Comparison of ENCODE assay signal across 9 mouse cellular contexts in the genomic region with DNA sequence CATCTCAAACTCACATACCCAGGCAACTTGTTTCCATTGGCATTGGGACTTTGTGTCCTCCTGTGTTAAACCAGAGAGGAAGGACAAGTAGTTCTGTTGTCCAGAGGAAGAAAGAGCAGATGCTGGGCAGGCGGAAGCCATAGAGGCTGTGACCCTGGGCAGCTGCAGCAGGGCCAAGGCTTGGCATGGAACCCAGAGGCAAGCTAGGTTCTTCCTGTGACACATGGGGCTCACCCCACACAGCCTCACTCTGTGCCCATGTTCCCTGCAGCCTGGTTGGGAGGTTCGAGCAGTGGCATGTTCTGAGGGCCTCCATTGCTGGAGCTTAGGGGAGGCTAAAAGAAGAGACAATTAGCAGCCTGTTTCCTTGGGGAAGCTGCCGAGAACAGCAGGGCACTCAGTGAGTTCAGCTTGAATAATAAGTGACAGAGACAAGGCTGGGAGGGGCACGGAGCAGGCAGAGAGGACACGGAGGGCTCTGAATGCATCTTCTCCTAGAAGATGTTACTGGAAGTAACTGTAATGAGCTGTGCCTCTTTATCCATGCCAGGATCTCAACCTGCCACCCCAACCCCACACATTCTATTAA. TPM values are rescaled to one million over a fixed set of nuclear protein-coding genes. Genes with fewer than 3 reads are reported as not detected.
DNase-seq lines count a peak whose midpoint lies in the region; ATAC-seq and TF ChIP-seq lines count a peak whose summit lies in the region.
"Had no signal": no experiment of that assay in that cellular context is flagged by ENCODE, and none has a peak within 500 bp of the region (broad histone marks: within the 10 kb centered on the region; RNA-seq: fewer than 3 reads in every experiment).

No protein-coding gene starts in this region.

- no peaks in the 10 kb centered on the region for H3K9me3 ChIP-seq in forebrain, postnatal 0 days (ENCODE audit: low read length)
- H3K9me3 ChIP-seq in midbrain, postnatal 0 days (ENCODE audit: low read length) = no peaks in the 10 kb centered on the region
- H3K9me3 ChIP-seq: megakaryocyte, embryonic 14.5 days had no signal

- no peak overlapping the region for H3K4me3 ChIP-seq in layer of hippocampus, adult 2 months
- no peak overlapping the region for H3K4me3 ChIP-seq in forebrain, postnatal 0 days (ENCODE audit: low read depth, low read length)
- no peak overlapping the region for H3K4me3 ChIP-seq in midbrain, postnatal 0 days (ENCODE audit: low read depth, low read length)

- H3K4me2 ChIP-seq in forebrain, postnatal 0 days (ENCODE audit: low read depth) = no peak overlapping the region
- H3K4me2 ChIP-seq in midbrain, postnatal 0 days (ENCODE audit: low read depth, low read length, poor library complexity, severe bottlenecking) = no peak overlapping the region

- no peaks in the 10 kb centered on the region for H3K27me3 ChIP-seq in forebrain, postnatal 0 days (ENCODE audit: insufficient read depth, low read length)
- no peaks in the 10 kb centered on the region for H3K27me3 ChIP-seq in midbrain, postnatal 0 days (ENCODE audit: insufficient read depth, low read length)

- ATAC-seq in forebrain, postnatal 0 days = 0 out of 2 replicates have a peak, but pooled peaks have one; percentile 14
- peak; percentile 47; the same call in 1 of the 2 replicates for ATAC-seq in midbrain, postnatal 0 days (ENCODE audit: low FRiP score)

- no peak for DNase-seq in layer of hippocampus, adult 2 months (ENCODE audit: low spot score in 2 of 2)
- DNase-seq in layer of hippocampus, adult 11-12 months (ENCODE audit: low spot score) = no peak
- DNase-seq in adrenal gland, postnatal 25 days = peak; percentile 45
- DNase-seq in forebrain, postnatal 0 days = peak; percentile 10
- DNase-seq in midbrain, postnatal 0 days (ENCODE audit: low spot score) = peak; percentile 58
- DNase-seq in right cerebral cortex, adult 2 months (ENCODE audit: low spot score in 2 of 2) = no peak
- no peak for DNase-seq in urinary bladder, adult 18-20 months (ENCODE audit: low spot score in 2 of 2)

- no peaks in the 10 kb centered on the region for H3K4me1 ChIP-seq in forebrain, postnatal 0 days (ENCODE audit: insufficient read depth)
- H3K4me1 ChIP-seq in midbrain, postnatal 0 days (ENCODE audit: insufficient read depth, low read length) = peaks cover 6% of the 10 kb centered on the region; the same call in 1 of the 2 replicates

- 27% methylated on average over 5 of the region's 5 CpGs for WGBS in forebrain, postnatal 0 days
- 32% methylated on average over 5 of the region's 5 CpGs for WGBS in midbrain, postnatal 0 days

- no peak overlapping the region for H3K9ac ChIP-seq in forebrain, postnatal 0 days
- no peak overlapping the region for H3K9ac ChIP-seq in midbrain, postnatal 0 days (replicated peaks; ENCODE audit: low read length, poor library complexity, severe bottlenecking)

- H3K27ac ChIP-seq in layer of hippocampus, adult 2 months = peak overlapping the region; percentile 29; the same call in 1 of the 2 replicates
- H3K27ac ChIP-seq in forebrain, postnatal 0 days (ENCODE audit: low read depth, low read length) = 0 out of 2 replicates have a peak overlapping the region, but pooled peaks have one; percentile 29
- no peak overlapping the region for H3K27ac ChIP-seq in midbrain, postnatal 0 days (ENCODE audit: low read depth, low read length)
- H3K27ac ChIP-seq: kidney, postnatal 0 days had no signal

- H3K36me3 ChIP-seq in forebrain, postnatal 0 days (ENCODE audit: insufficient read depth) = no peaks in the 10 kb centered on the region
- no peaks in the 10 kb centered on the region for H3K36me3 ChIP-seq in midbrain, postnatal 0 days (ENCODE audit: insufficient read depth, low read length)

- no peak for TF ChIP-seq CTCF in layer of hippocampus, adult 2 months (conservative IDR thresholded peaks at IDR 0.05)
- no peak for TF ChIP-seq CTCF in forebrain, postnatal 0 days (IDR thresholded peaks at IDR 0.05; ENCODE audit: low read depth)
- no peak for TF ChIP-seq CTCF in midbrain, postnatal 0 days (IDR thresholded peaks at IDR 0.05)

RNA-seq across cellular contexts. Expression of a gene that starts 29.5 kb away (rescaled TPM):
- total RNA-seq in layer of hippocampus, adult 2 months (2021) = 1 to 10 TPM; 1.5 to 1.9 TPM
- 0.49 TPM in 1 of 2 replicates, not detected in the other for total RNA-seq in adrenal gland, postnatal 25 days (2021)
- 28.3 and 36.1 TPM in 2 replicates for total RNA-seq in forebrain, postnatal 0 days (2014; rRNA removed)
- 24.9 and 30.8 TPM in 2 replicates for polyA plus RNA-seq in forebrain, postnatal 0 days (2015; fragmentation: Nextera tagmentation; extraction: Ambion mirVana)
- total RNA-seq in midbrain, postnatal 0 days (2014; rRNA removed) = 44.8 and 45.7 TPM in 2 replicates
- 42.6 and 43.3 TPM in 2 replicates for polyA plus RNA-seq in midbrain, postnatal 0 days (2015; fragmentation: Nextera tagmentation; extraction: Ambion mirVana)

Comparison
In these comparisons a context has a peak if more than half of its experiments do, and no peak if none do; other contexts are left out.
1. DNase-seq: peak in adrenal gland, postnatal 25 days (single experiment), forebrain, postnatal 0 days (single experiment) and midbrain, postnatal 0 days (single experiment); none in layer of hippocampus, adult 2 months (0 of 2), layer of hippocampus, adult 11-12 months (single experiment), right cerebral cortex, adult 2 months (0 of 2) and urinary bladder, adult 18-20 months (0 of 2).
2. RNA of a gene that starts 29.5 kb away (total RNA-seq): 44.8 to 45.7 TPM in midbrain, postnatal 0 days and 28.3 to 36.1 TPM in forebrain, postnatal 0 days; 1.5 to 1.9 TPM in layer of hippocampus, adult 2 months and 0.49 TPM in adrenal gland, postnatal 25 days; every median in the first group is over 10 times any median in the second.